Mouse (Mus musculus): Measurements from ENCODE around the gene Cped1. TPM values are rescaled to one million over a fixed set of nuclear protein-coding genes. Genes with fewer than 3 reads are reported as not detected.

Cped1 gene
- polyA plus RNA-seq, 1 experiment from 2014 or later: 10.1 TPM

GRCm38 (mm10) chr6:22026761-22027594 lies 41.3 kb downstream of the Cped1 start:
- WGBS: 67% methylated on average over 9 of the region's 9 CpGs
- Histone ChIP-seq H3K4me3 (ENCODE audit: low read depth, low read length) (no peak overlapping the region), H3K27me3 (ENCODE audit: control insufficient read depth, insufficient read depth, low read length) (no peaks in the 10 kb centered on the region), H3K27ac (ENCODE audit: low read depth, low read length) (no peak overlapping the region), H3K9ac (ENCODE audit: low read length) (no peak overlapping the region), H3K4me1 (ENCODE audit: control insufficient read depth, insufficient read depth, low read length) (no peaks in the 10 kb centered on the region), H3K4me2 (ENCODE audit: low read depth) (no peak overlapping the region), H3K9me3 (ENCODE audit: control insufficient read depth, low read length) (no peaks in the 10 kb centered on the region), H3K36me3 (ENCODE audit: control insufficient read depth, insufficient read depth, low read length) (no peaks in the 10 kb centered on the region)
- DNase-seq (ENCODE audit: low spot score) (no peak), ATAC-seq (ENCODE audit: insufficient read depth, low FRiP score, low TSS enrichment) (peak; percentile 27; the same call in 1 of the 2 replicates)

DNA sequence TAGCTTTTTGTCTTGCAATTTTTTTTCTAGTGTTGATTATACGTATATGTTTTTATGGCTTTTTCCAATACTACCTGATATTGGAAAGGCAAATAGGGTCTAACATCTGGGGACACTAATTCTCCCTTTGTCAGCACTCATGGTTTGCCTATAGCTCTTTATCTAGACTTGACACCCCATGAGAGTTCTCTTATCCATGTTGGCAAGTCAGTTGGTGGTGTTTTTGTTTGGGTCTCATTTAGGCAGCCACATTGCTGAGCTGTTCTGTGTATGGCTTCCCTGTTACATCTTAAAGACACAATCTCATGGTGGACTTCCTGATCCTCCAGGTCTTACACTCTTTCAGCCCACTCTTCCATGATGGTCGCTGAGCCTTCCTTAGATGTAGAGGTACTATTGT lies 42.1 kb downstream of the Cped1 start:
- Histone ChIP-seq H3K27me3 (ENCODE audit: control insufficient read depth, insufficient read depth, low read length) (no peaks in the 10 kb centered on the region), H3K9ac (ENCODE audit: low read length) (no peak overlapping the region), H3K27ac (ENCODE audit: low read depth, low read length) (no peak overlapping the region), H3K36me3 (ENCODE audit: control insufficient read depth, insufficient read depth, low read length) (no peaks in the 10 kb centered on the region), H3K4me3 (ENCODE audit: low read depth, low read length) (no peak overlapping the region), H3K9me3 (ENCODE audit: control insufficient read depth, low read length) (no peaks in the 10 kb centered on the region), H3K4me1 (ENCODE audit: control insufficient read depth, insufficient read depth, low read length) (no peaks in the 10 kb centered on the region), H3K4me2 (ENCODE audit: low read depth) (no peak overlapping the region)
- no peak for ATAC-seq (ENCODE audit: insufficient read depth, low FRiP score, low TSS enrichment)
- WGBS: 89% methylated on average over 2 of the region's 2 CpGs
- no peak for DNase-seq (ENCODE audit: low spot score)

GRCm38 (mm10) chr6:22030381-22030780 lies 44.7 kb downstream of the Cped1 start:
- H3K4me2 ChIP-seq (ENCODE audit: low read depth): no peak overlapping the region
- no peak for DNase-seq (ENCODE audit: low spot score)
- 69% methylated on average over 7 of the region's 7 CpGs for WGBS
- no peak for ATAC-seq (ENCODE audit: insufficient read depth, low FRiP score, low TSS enrichment)
- H3K9ac ChIP-seq (ENCODE audit: low read length): no peak overlapping the region
- no peaks in the 10 kb centered on the region for H3K36me3 ChIP-seq (ENCODE audit: control insufficient read depth, insufficient read depth, low read length)
- no peaks in the 10 kb centered on the region for H3K9me3 ChIP-seq (ENCODE audit: control insufficient read depth, low read length)
- no peak overlapping the region for H3K4me3 ChIP-seq (ENCODE audit: low read depth, low read length)
- no peak overlapping the region for H3K27ac ChIP-seq (ENCODE audit: low read depth, low read length)
- H3K4me1 ChIP-seq (ENCODE audit: control insufficient read depth, insufficient read depth, low read length): no peaks in the 10 kb centered on the region
- no peaks in the 10 kb centered on the region for H3K27me3 ChIP-seq (ENCODE audit: control insufficient read depth, insufficient read depth, low read length)

- Histone ChIP-seq H3K9me3 (ENCODE audit: control insufficient read depth, low read length) (no peaks in the 10 kb centered on the region), H3K36me3 (ENCODE audit: control insufficient read depth, insufficient read depth, low read length) (no peaks in the 10 kb centered on the region), H3K4me3 (ENCODE audit: low read depth, low read length) (no peak overlapping the region), H3K4me2 (ENCODE audit: low read depth) (no peak overlapping the region), H3K9ac (ENCODE audit: low read length) (no peak overlapping the region), H3K27ac (ENCODE audit: low read depth, low read length) (no peak overlapping the region), H3K27me3 (ENCODE audit: control insufficient read depth, insufficient read depth, low read length) (no peaks in the 10 kb centered on the region), H3K4me1 (ENCODE audit: control insufficient read depth, insufficient read depth, low read length) (peaks cover 3% of the 10 kb centered on the region; the same call in 1 of the 2 replicates)
- WGBS: 81% methylated on average over 4 of the region's 4 CpGs
- ATAC-seq (ENCODE audit: insufficient read depth, low FRiP score, low TSS enrichment) (no peak), DNase-seq (ENCODE audit: low spot score) (no peak)
These were observed 47.5 kb downstream of the Cped1 start for GRCm38 (mm10) chr6:22033188-22033587.

GRCm38 (mm10) chr6:22035408-22035807 lies 49.7 kb downstream of the Cped1 start:
- no peak overlapping the region for H3K9ac ChIP-seq (ENCODE audit: low read length)
- H3K27me3 ChIP-seq (ENCODE audit: control insufficient read depth, insufficient read depth, low read length): no peaks in the 10 kb centered on the region
- 76% methylated on average over 6 of the region's 6 CpGs for WGBS
- DNase-seq (ENCODE audit: low spot score): no peak
- no peaks in the 10 kb centered on the region for H3K9me3 ChIP-seq (ENCODE audit: control insufficient read depth, low read length)
- H3K4me3 ChIP-seq (ENCODE audit: low read depth, low read length): no peak overlapping the region
- H3K36me3 ChIP-seq (ENCODE audit: control insufficient read depth, insufficient read depth, low read length): no peaks in the 10 kb centered on the region
- H3K4me2 ChIP-seq (ENCODE audit: low read depth): no peak overlapping the region
- ATAC-seq (ENCODE audit: insufficient read depth, low FRiP score, low TSS enrichment): no peak
- H3K27ac ChIP-seq (ENCODE audit: low read depth, low read length): no peak overlapping the region
- peaks cover 3% of the 10 kb centered on the region; the same call in 1 of the 2 replicates for H3K4me1 ChIP-seq (ENCODE audit: control insufficient read depth, insufficient read depth, low read length)

DNA sequence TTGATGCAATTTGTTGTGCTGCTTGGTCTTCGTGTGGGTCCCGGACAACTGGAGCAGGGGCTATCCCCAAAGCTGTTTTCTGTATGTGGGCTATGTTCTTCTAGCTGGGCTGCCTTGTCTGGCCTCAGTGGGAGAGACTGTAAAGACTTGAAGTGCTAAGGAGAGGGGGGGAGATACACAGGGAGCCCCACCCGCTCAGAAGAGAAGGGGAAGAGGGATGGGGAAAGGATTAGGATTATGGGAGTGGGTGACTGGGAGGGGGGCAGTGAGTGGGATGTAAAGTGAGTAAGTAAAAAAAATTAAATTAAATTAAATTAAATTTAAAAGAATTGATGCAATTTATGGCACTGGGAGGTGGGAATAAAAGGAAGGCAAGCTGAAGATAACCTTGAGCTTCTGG lies 50.2 kb downstream of the Cped1 start:
- Histone ChIP-seq H3K4me2 (ENCODE audit: low read depth) (no peak overlapping the region), H3K27me3 (ENCODE audit: control insufficient read depth, insufficient read depth, low read length) (no peaks in the 10 kb centered on the region), H3K9ac (ENCODE audit: low read length) (no peak overlapping the region), H3K9me3 (ENCODE audit: control insufficient read depth, low read length) (no peaks in the 10 kb centered on the region), H3K36me3 (ENCODE audit: control insufficient read depth, insufficient read depth, low read length) (no peaks in the 10 kb centered on the region), H3K27ac (ENCODE audit: low read depth, low read length) (no peak overlapping the region), H3K4me1 (ENCODE audit: control insufficient read depth, insufficient read depth, low read length) (peaks cover 3% of the 10 kb centered on the region; the same call in 1 of the 2 replicates), H3K4me3 (ENCODE audit: low read depth, low read length) (no peak overlapping the region)
- DNase-seq (ENCODE audit: low spot score) (no peak), ATAC-seq (ENCODE audit: insufficient read depth, low FRiP score, low TSS enrichment) (no peak)
- 85% methylated on average over 3 of the region's 3 CpGs for WGBS

GRCm38 (mm10) chr6:22036396-22036795 lies 50.7 kb downstream of the Cped1 start:
- Histone ChIP-seq H3K9ac (ENCODE audit: low read length) (no peak overlapping the region), H3K4me2 (ENCODE audit: low read depth) (no peak overlapping the region), H3K27me3 (ENCODE audit: control insufficient read depth, insufficient read depth, low read length) (no peaks in the 10 kb centered on the region), H3K36me3 (ENCODE audit: control insufficient read depth, insufficient read depth, low read length) (no peaks in the 10 kb centered on the region), H3K9me3 (ENCODE audit: control insufficient read depth, low read length) (no peaks in the 10 kb centered on the region), H3K4me3 (ENCODE audit: low read depth, low read length) (no peak overlapping the region), H3K27ac (ENCODE audit: low read depth, low read length) (no peak overlapping the region), H3K4me1 (ENCODE audit: control insufficient read depth, insufficient read depth, low read length) (peaks cover 3% of the 10 kb centered on the region; the same call in 1 of the 2 replicates)
- DNase-seq (ENCODE audit: low spot score) (no peak), ATAC-seq (ENCODE audit: insufficient read depth, low FRiP score, low TSS enrichment) (no peak)
- 84% methylated on average over 8 of the region's 8 CpGs for WGBS

DNA sequence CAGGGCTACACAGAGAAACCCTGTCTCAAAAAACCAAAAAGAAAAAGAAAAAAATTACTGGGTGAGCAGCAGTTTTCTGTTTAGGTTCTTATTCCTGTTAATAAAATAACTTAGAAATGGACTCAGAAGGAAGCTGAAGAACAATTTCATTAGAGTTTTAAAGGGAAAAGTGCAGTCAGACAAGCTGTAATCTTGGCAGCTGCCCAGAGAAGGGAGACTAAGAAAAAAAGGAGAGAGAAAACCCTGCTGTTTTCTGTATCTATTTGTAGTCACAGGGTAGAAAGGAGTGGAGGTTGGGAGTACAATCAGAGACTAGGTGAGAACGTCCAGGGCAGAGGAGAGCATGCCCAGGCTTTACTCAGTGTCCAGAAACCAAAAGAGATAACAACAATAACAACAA lies 51.2 kb downstream of the Cped1 start:
- H3K9me3 ChIP-seq (ENCODE audit: control insufficient read depth, low read length): no peaks in the 10 kb centered on the region
- peaks cover 3% of the 10 kb centered on the region; the same call in 1 of the 2 replicates for H3K4me1 ChIP-seq (ENCODE audit: control insufficient read depth, insufficient read depth, low read length)
- no peaks in the 10 kb centered on the region for H3K36me3 ChIP-seq (ENCODE audit: control insufficient read depth, insufficient read depth, low read length)
- 50% methylated on average over 1 of the region's 1 CpGs for WGBS
- DNase-seq (ENCODE audit: low spot score) (no peak), ATAC-seq (ENCODE audit: insufficient read depth, low FRiP score, low TSS enrichment) (no peak)
- H3K27ac ChIP-seq (ENCODE audit: low read depth, low read length): no peak overlapping the region
- H3K9ac ChIP-seq (ENCODE audit: low read length): no peak overlapping the region
- H3K4me2 ChIP-seq (ENCODE audit: low read depth): no peak overlapping the region
- no peaks in the 10 kb centered on the region for H3K27me3 ChIP-seq (ENCODE audit: control insufficient read depth, insufficient read depth, low read length)
- H3K4me3 ChIP-seq (ENCODE audit: low read depth, low read length): no peak overlapping the region

DNA sequence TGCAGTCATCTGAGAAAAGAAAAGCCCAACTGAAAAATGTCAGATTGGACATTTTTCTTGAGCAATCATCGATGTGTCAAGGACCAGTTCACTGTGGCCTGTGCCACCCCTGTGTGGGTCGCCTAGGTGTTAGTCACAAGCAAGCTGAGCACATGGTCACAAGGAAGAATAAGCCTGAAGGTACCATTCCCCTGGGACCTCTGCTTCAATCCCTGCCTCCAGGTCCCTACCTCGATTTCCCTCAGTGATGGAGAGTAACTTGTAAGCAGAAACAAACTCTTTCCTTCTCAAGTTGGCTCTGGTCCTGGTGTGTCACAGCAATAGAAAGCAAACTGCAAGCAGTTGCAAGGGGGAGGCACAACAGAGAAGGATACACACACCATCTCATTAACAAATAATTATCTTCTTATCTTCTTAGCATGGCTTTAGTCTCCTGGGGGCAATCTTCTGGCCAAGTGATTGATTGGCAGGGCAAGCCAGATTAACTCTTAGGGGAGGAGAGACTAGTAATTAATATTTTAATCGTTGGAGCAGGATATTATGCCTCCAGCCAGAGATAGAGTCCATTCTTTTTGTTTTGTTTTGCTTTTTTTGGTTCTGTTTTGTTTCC lies 51.8 kb downstream of the Cped1 start:
- 71% methylated on average over 4 of the region's 4 CpGs for WGBS
- no peaks in the 10 kb centered on the region for H3K36me3 ChIP-seq (ENCODE audit: control insufficient read depth, insufficient read depth, low read length)

More for the DNA sequence above, 51.8 kb downstream of the Cped1 start:
- no peak overlapping the region for H3K9ac ChIP-seq (ENCODE audit: low read length)
- ATAC-seq (ENCODE audit: insufficient read depth, low FRiP score, low TSS enrichment) (no peak), DNase-seq (ENCODE audit: low spot score) (no peak)
- H3K27me3 ChIP-seq (ENCODE audit: control insufficient read depth, insufficient read depth, low read length): no peaks in the 10 kb centered on the region
- H3K4me1 ChIP-seq (ENCODE audit: control insufficient read depth, insufficient read depth, low read length): peaks cover 3% of the 10 kb centered on the region; the same call in 1 of the 2 replicates
- H3K27ac ChIP-seq (ENCODE audit: low read depth, low read length): no peak overlapping the region
- no peaks in the 10 kb centered on the region for H3K9me3 ChIP-seq (ENCODE audit: control insufficient read depth, low read length)
- no peak overlapping the region for H3K4me3 ChIP-seq (ENCODE audit: low read depth, low read length)
- H3K4me2 ChIP-seq (ENCODE audit: low read depth): no peak overlapping the region
